Mouse (Mus musculus) layer of hippocampus, adult 9-11 months (tissue): ENCODE measurements at regions not wholly inside any gene's neighbourhood (a gene's known extent, or its start where the extent isn't known, plus 50 kb on each side); places are given as distances from the start of the nearest gene placed in this dataset.

Source experiments
- DNase-seq: peaks from one replicate; pipeline ENCODE4 v3.0.0; 2022

GRCm38 (mm10) chr13:83112741-83113140 is 391.1 kb upstream of the Mef2c start:
- DNase-seq: no peak

- DNase-seq: no peak
These were observed 390.0 kb upstream of the Mef2c start for GRCm38 (mm10) chr13:83113808-83114207.

GRCm38 (mm10) chr13:83114401-83114800 is 389.4 kb upstream of the Mef2c start:
- DNase-seq: no peak

GRCm38 (mm10) chr13:83115691-83116090 is 388.1 kb upstream of the Mef2c start:
- DNase-seq: no peak

GRCm38 (mm10) chr13:83120343-83120742 is 383.5 kb upstream of the Mef2c start:
- peak; percentile 38 for DNase-seq

- no peak for DNase-seq
These were observed 380.2 kb upstream of the Mef2c start for GRCm38 (mm10) chr13:83123596-83123995.

GRCm38 (mm10) chr13:83124651-83125050 is 379.2 kb upstream of the Mef2c start:
- DNase-seq: no peak

- DNase-seq: no peak
These were observed 377.4 kb upstream of the Mef2c start for GRCm38 (mm10) chr13:83126438-83126837.

GRCm38 (mm10) chr13:83131129-83131981 is 372.5 kb upstream of the Mef2c start:
- DNase-seq: no peak

- DNase-seq: no peak
These were observed 371.9 kb upstream of the Mef2c start for GRCm38 (mm10) chr13:83131982-83132354.

GRCm38 (mm10) chr13:83132671-83133638 is 370.9 kb upstream of the Mef2c start:
- DNase-seq: no peak

GRCm38 (mm10) chr13:83143316-83143715 is 360.5 kb upstream of the Mef2c start:
- no peak for DNase-seq

GRCm38 (mm10) chr13:83154626-83155124 is 349.2 kb upstream of the Mef2c start:
- DNase-seq: no peak

- no peak for DNase-seq
These were observed 343.9 kb upstream of the Mef2c start for GRCm38 (mm10) chr13:83159969-83160368.

- peak; percentile 51 for DNase-seq
These were observed 341.1 kb upstream of the Mef2c start for GRCm38 (mm10) chr13:83162761-83163160.

GRCm38 (mm10) chr13:83175086-83175485 is 328.7 kb upstream of the Mef2c start:
- DNase-seq: no peak

- DNase-seq: no peak
These were observed 301.7 kb upstream of the Mef2c start for GRCm38 (mm10) chr13:83201931-83202671.

GRCm38 (mm10) chr13:83206622-83207021 is 297.2 kb upstream of the Mef2c start:
- DNase-seq: no peak

GRCm38 (mm10) chr13:83207513-83207912 is 296.3 kb upstream of the Mef2c start:
- DNase-seq: no peak

- no peak for DNase-seq
These were observed 295.7 kb upstream of the Mef2c start for GRCm38 (mm10) chr13:83208111-83208510.

GRCm38 (mm10) chr13:83214811-83215210 is 289.0 kb upstream of the Mef2c start:
- DNase-seq: no peak

GRCm38 (mm10) chr13:83216454-83216853 is 287.4 kb upstream of the Mef2c start:
- no peak for DNase-seq

GRCm38 (mm10) chr13:83252452-83252851 is 251.4 kb upstream of the Mef2c start:
- DNase-seq: no peak
